Mouse (Mus musculus): ENCODE measurements at regions not wholly inside any gene's neighbourhood (a gene's known extent, or its start where the extent isn't known, plus 50 kb on each side); places are given as distances from the start of the nearest gene placed in this dataset.
"Not testable (repeated sequence)": the region's sequence is repeated elsewhere in the genome, so short reads cannot be mapped to it uniquely, and the experiment has no call there.

GRCm38 (mm10) chr13:57170180-57170579, 274.4 kb upstream of the Trpc7 start:
- no peak for DNase-seq

GRCm38 (mm10) chr13:57169621-57170020, 273.8 kb upstream of the Trpc7 start:
- no peak for DNase-seq

- DNase-seq = no peak
Measured at GRCm38 (mm10) chr13:57165367-57165766, 269.6 kb upstream of the Trpc7 start.

- no peak for DNase-seq
Measured at GRCm38 (mm10) chr13:57152787-57153186, 257.0 kb upstream of the Trpc7 start.

- no peak for DNase-seq
Measured at GRCm38 (mm10) chr13:57147623-57148022, 251.8 kb upstream of the Trpc7 start.

GRCm38 (mm10) chr13:57146708-57147107, 250.9 kb upstream of the Trpc7 start:
- no peak for DNase-seq

GRCm38 (mm10) chr13:57145782-57146181, 250.0 kb upstream of the Trpc7 start:
- no peak for DNase-seq

- DNase-seq = no peak
Measured at GRCm38 (mm10) chr13:57142851-57143250, 247.1 kb upstream of the Trpc7 start.

GRCm38 (mm10) chr13:57142441-57142840, 246.6 kb upstream of the Trpc7 start:
- no peak for DNase-seq

GRCm38 (mm10) chr13:57115936-57116335, 220.1 kb upstream of the Trpc7 start:
- DNase-seq = no peak

- no peak for DNase-seq
Measured at GRCm38 (mm10) chr13:57107956-57108355, 212.2 kb upstream of the Trpc7 start.

- DNase-seq = no peak
Measured at GRCm38 (mm10) chr13:57099601-57100000, 203.8 kb upstream of the Trpc7 start.

- no peak for DNase-seq
Measured at GRCm38 (mm10) chr13:57091886-57092285, 196.1 kb upstream of the Trpc7 start.

GRCm38 (mm10) chr13:57089381-57090075, 193.7 kb upstream of the Trpc7 start:
- DNase-seq = no peak

- DNase-seq = no peak
Measured at GRCm38 (mm10) chr13:57087966-57088365, 192.2 kb upstream of the Trpc7 start.

- no peak for DNase-seq
Measured at GRCm38 (mm10) chr13:57087398-57087797, 191.6 kb upstream of the Trpc7 start.

- DNase-seq = no peak
Measured at GRCm38 (mm10) chr13:57083751-57084150, 188.0 kb upstream of the Trpc7 start.

GRCm38 (mm10) chr13:57070479-57070878, 174.7 kb upstream of the Trpc7 start:
- no peak for DNase-seq

- no peak for DNase-seq
Measured at GRCm38 (mm10) chr13:57061656-57062055, 165.9 kb upstream of the Trpc7 start.

- no peak for DNase-seq
Measured at GRCm38 (mm10) chr13:57061074-57061473, 165.3 kb upstream of the Trpc7 start.

GRCm38 (mm10) chr13:57056786-57057185, 161.0 kb upstream of the Trpc7 start:
- DNase-seq = no peak

- DNase-seq = no peak
Measured at GRCm38 (mm10) chr13:57055409-57056195, 159.8 kb upstream of the Trpc7 start.

- no peak for DNase-seq
Measured at GRCm38 (mm10) chr13:57053361-57053760, 157.6 kb upstream of the Trpc7 start.

GRCm38 (mm10) chr13:57046130-57046529, 150.3 kb upstream of the Trpc7 start:
- not testable (repeated sequence) for DNase-seq

Data from right cerebral cortex, postnatal 14 days (tissue).